Mouse (Mus musculus) spleen, adult 2 months (tissue): ENCODE data around the gene Kctd21. TPM values are rescaled to one million over a fixed set of nuclear protein-coding genes. Genes with fewer than 3 reads are reported as not detected.

Experiments
- DNase-seq, 2 experiments: peaks; one replicate each; pipeline versions ENCODE4 v3.0.0 to v3.0.0-alpha.2; 2012 to 2021; ENCODE audit warnings: low spot score in 2 of 2, low read depth in 1 of 2
- H3K27ac ChIP-seq: fragments of 200-500 bp; 2 replicates; pipeline ENCODE4 v1.5.1; 2012; ENCODE audit warnings: low read length, inconsistent platforms; ENCODE audit not compliant: insufficient read depth
- H3K27me3 ChIP-seq: fragments of 200-500 bp; 2 replicates; pipeline ENCODE4 v1.6.1; 2012; ENCODE audit warnings: mild to moderate bottlenecking, moderate library complexity, low read length, inconsistent platforms; ENCODE audit not compliant: control insufficient read depth, insufficient read depth
- H3K36me3 ChIP-seq: fragments of 200-500 bp; 2 replicates; pipeline ENCODE4 v1.6.1; 2012; ENCODE audit warnings: mild to moderate bottlenecking, low read length, inconsistent platforms; ENCODE audit not compliant: control insufficient read depth, insufficient read depth
- H3K4me1 ChIP-seq: fragments of 200-500 bp; 2 replicates; pipeline ENCODE4 v1.6.1; 2011; ENCODE audit warnings: inconsistent platforms; ENCODE audit not compliant: control insufficient read depth, insufficient read depth, insufficient read length
- H3K4me3 ChIP-seq: fragments of 200-500 bp; 2 replicates; pipeline ENCODE4 v1.5.1; 2011; ENCODE audit warnings: mild to moderate bottlenecking, inconsistent platforms; ENCODE audit not compliant: insufficient read depth, insufficient read length; ENCODE audit errors: extremely low read depth
- CTCF ChIP-seq: fragments of 200-500 bp; IDR thresholded peaks from 2 replicates; pipeline ENCODE4 v1.5.1; 2011; ENCODE audit warnings: mild to moderate bottlenecking, inconsistent platforms; ENCODE audit not compliant: insufficient read depth, insufficient read length, insufficient replicate concordance; ENCODE audit errors: extremely low read depth
- POLR2A ChIP-seq: fragments of 200-500 bp; IDR thresholded peaks from 2 replicates; pipeline ENCODE4 v1.6.1; 2011; ENCODE audit warnings: low read depth, low read length, inconsistent platforms
- WGBS: fragments of 180-500 bp; shearing (Covaris S2); methylation state at CpG from one replicate; pipeline ENCODE4 v1.1.7; 2018; 5-methylcytosine and 5-hydroxymethylcytosine counted together
- polyA plus RNA-seq: library from polyadenylated mRNA; depleted of rRNA; stranded (reverse); fragments of >200 nt; gene quantifications from 2 replicates; pipeline ENCODE4 v1.2.3, GENCODE M21; 2012

Gene Kctd21
- polyA plus RNA-seq, 1 experiment, result 2.8 TPM

GRCm38 (mm10) chr7:97309461-97310340, 22.4 kb upstream of the Kctd21 start:
- H3K36me3 ChIP-seq, result peaks cover 4% of the 10 kb centered on the region

GRCm38 (mm10) chr7:97310341-97310635, 21.8 kb upstream of the Kctd21 start:
- TF ChIP-seq CTCF (no peak), POLR2A (no peak)
- H3K36me3 ChIP-seq, result peaks cover 4% of the 10 kb centered on the region
- WGBS, result 92% methylated on average over 3 of the region's 3 CpGs

More at GRCm38 (mm10) chr7:97309461-97310340, 22.4 kb upstream of the Kctd21 start:
- no peak for DNase-seq
- Histone ChIP-seq H3K27me3 (no peaks in the 10 kb centered on the region), H3K4me1 (no peaks in the 10 kb centered on the region), H3K27ac (no peak overlapping the region), H3K4me3 (no peak overlapping the region)
- 90% methylated on average over 4 of the region's 4 CpGs for WGBS
- TF ChIP-seq CTCF (no peak), POLR2A (no peak)

GRCm38 (mm10) chr7:97311620-97312019, 20.5 kb upstream of the Kctd21 start:
- H3K27ac ChIP-seq, result no peak overlapping the region
- TF ChIP-seq POLR2A, result no peak
- TF ChIP-seq CTCF, result no peak
- H3K36me3 ChIP-seq, result peaks cover 4% of the 10 kb centered on the region
- H3K4me3 ChIP-seq, result no peak overlapping the region
- no peaks in the 10 kb centered on the region for H3K27me3 ChIP-seq
- no peaks in the 10 kb centered on the region for H3K4me1 ChIP-seq
- 91% methylated on average over 14 of the region's 14 CpGs for WGBS
- DNase-seq, result no peak

More at GRCm38 (mm10) chr7:97310341-97310635, 21.8 kb upstream of the Kctd21 start:
- DNase-seq, result no peak
- Histone ChIP-seq H3K27me3 (no peaks in the 10 kb centered on the region), H3K27ac (no peak overlapping the region), H3K4me1 (no peaks in the 10 kb centered on the region), H3K4me3 (no peak overlapping the region)

- TF ChIP-seq POLR2A (no peak), CTCF (no peak)
- peak in 1 of 2 experiments; percentile 2 for DNase-seq
- Histone ChIP-seq H3K27me3 (no peaks in the 10 kb centered on the region), H3K27ac (no peak overlapping the region), H3K4me1 (no peaks in the 10 kb centered on the region), H3K4me3 (no peak overlapping the region), H3K36me3 (peaks cover 4% of the 10 kb centered on the region)
- 93% methylated on average over 17 of the region's 17 CpGs for WGBS
Observed at GRCm38 (mm10) chr7:97312196-97312595, 19.9 kb upstream of the Kctd21 start.

- no peak overlapping the region for H3K4me3 ChIP-seq
- peaks cover 4% of the 10 kb centered on the region for H3K36me3 ChIP-seq
- H3K27ac ChIP-seq, result no peak overlapping the region
- no peaks in the 10 kb centered on the region for H3K27me3 ChIP-seq
- H3K4me1 ChIP-seq, result no peaks in the 10 kb centered on the region
- DNase-seq, result peak in 1 of 2 experiments; percentile 0
- TF ChIP-seq CTCF (no peak), POLR2A (no peak)
- WGBS, result 79% methylated on average over 6 of the region's 6 CpGs
Observed at GRCm38 (mm10) chr7:97312856-97313255, 19.3 kb upstream of the Kctd21 start.

GRCm38 (mm10) chr7:97313364-97313995, 18.6 kb upstream of the Kctd21 start:
- no peak overlapping the region for H3K27ac ChIP-seq
- TF ChIP-seq CTCF (no peak), POLR2A (no peak)
- no peak for DNase-seq
- peaks cover 4% of the 10 kb centered on the region for H3K36me3 ChIP-seq
- no peaks in the 10 kb centered on the region for H3K4me1 ChIP-seq
- no peak overlapping the region for H3K4me3 ChIP-seq
- no peaks in the 10 kb centered on the region for H3K27me3 ChIP-seq
- 77% methylated on average over 7 of the region's 7 CpGs for WGBS

- TF ChIP-seq CTCF (no peak), POLR2A (no peak)
- H3K4me1 ChIP-seq, result no peaks in the 10 kb centered on the region
- no peak for DNase-seq
- 85% methylated on average over 5 of the region's 5 CpGs for WGBS
- no peak overlapping the region for H3K4me3 ChIP-seq
- peaks cover 4% of the 10 kb centered on the region for H3K36me3 ChIP-seq
- H3K27ac ChIP-seq, result no peak overlapping the region
- no peaks in the 10 kb centered on the region for H3K27me3 ChIP-seq
Observed at GRCm38 (mm10) chr7:97314646-97315045, 17.5 kb upstream of the Kctd21 start.
